Mouse (Mus musculus) liver, adult 2 months (tissue): ENCODE results near the gene Ect2l. TPM values are rescaled to one million over a fixed set of nuclear protein-coding genes. Genes with fewer than 3 reads are reported as not detected.

Experiments used
- DNase-seq: peaks from one replicate; pipeline ENCODE4 v3.0.0-alpha.2; 2011; ENCODE audit warnings: low read depth, low spot score; ENCODE audit errors: extremely low read depth
- H3K27ac ChIP-seq: fragments of 200-500 bp; replicated peaks from 2 replicates; pipeline ENCODE4 v1.5.1; 2012; ENCODE audit warnings: low read depth, mild to moderate bottlenecking, control low read depth, inconsistent platforms, low read length; ENCODE audit not compliant: insufficient read depth
- H3K27me3 ChIP-seq: fragments of 200-500 bp; 2 replicates; pipeline ENCODE4 v1.6.1; 2012; ENCODE audit warnings: mild to moderate bottlenecking, moderate library complexity, low read length, inconsistent platforms; ENCODE audit not compliant: control insufficient read depth, insufficient read depth
- H3K36me3 ChIP-seq: fragments of 200-500 bp; 2 replicates; pipeline ENCODE4 v1.6.1; 2012; ENCODE audit warnings: low read length, inconsistent platforms; ENCODE audit not compliant: control insufficient read depth, insufficient read depth
- H3K4me1 ChIP-seq: fragments of 200-500 bp; 2 replicates; pipeline ENCODE4 v1.6.1; 2011; ENCODE audit warnings: low read length; ENCODE audit not compliant: control insufficient read depth, insufficient read depth
- H3K4me3 ChIP-seq: fragments of 200-500 bp; 2 replicates; pipeline ENCODE4 v1.5.1; 2011; ENCODE audit warnings: low read depth, mild to moderate bottlenecking, control low read depth, low read length, moderate library complexity; ENCODE audit not compliant: insufficient read depth
- H3K79me2 ChIP-seq: fragments of 200-500 bp; 2 replicates; pipeline ENCODE4 v1.6.1; 2012; ENCODE audit warnings: inconsistent platforms, mild to moderate bottlenecking, low read length, moderate library complexity; ENCODE audit not compliant: control insufficient read depth, insufficient read depth
- H3K9ac ChIP-seq: fragments of 200-500 bp; 2 replicates; pipeline ENCODE4 v1.6.1; 2012; ENCODE audit warnings: low read depth, mild to moderate bottlenecking, control low read depth, inconsistent platforms, low read length
- CTCF ChIP-seq: fragments of 200-500 bp; IDR thresholded peaks from 2 replicates; pipeline ENCODE4 v1.5.1; 2011; ENCODE audit warnings: low read depth, low read length, control low read depth
- POLR2A ChIP-seq: fragments of 200-500 bp; IDR thresholded peaks from 2 replicates; pipeline ENCODE4 v1.6.1; 2011; ENCODE audit warnings: low read length, control low read depth; ENCODE audit not compliant: insufficient read depth; ENCODE audit errors: extremely low read depth
- WGBS: fragments of 180-500 bp; shearing (Covaris S2); methylation state at CpG from one replicate; pipeline ENCODE4 v1.1.7; 2018; 5-methylcytosine and 5-hydroxymethylcytosine counted together
- polyA plus RNA-seq: library from polyadenylated mRNA; depleted of rRNA; stranded (reverse); fragments of >200 nt; gene quantifications from 2 replicates; pipeline ENCODE4 v1.2.3, GENCODE M21; 2012
- total RNA-seq: library from RNA; depleted of rRNA; stranded (reverse); fragments of >200 nt; gene quantifications from 2 replicates; pipeline ENCODE4 v1.2.3, GENCODE M21; 2014

The Ect2l gene
- total and polyA plus RNA-seq, 2 experiments, result not detected

DNA sequence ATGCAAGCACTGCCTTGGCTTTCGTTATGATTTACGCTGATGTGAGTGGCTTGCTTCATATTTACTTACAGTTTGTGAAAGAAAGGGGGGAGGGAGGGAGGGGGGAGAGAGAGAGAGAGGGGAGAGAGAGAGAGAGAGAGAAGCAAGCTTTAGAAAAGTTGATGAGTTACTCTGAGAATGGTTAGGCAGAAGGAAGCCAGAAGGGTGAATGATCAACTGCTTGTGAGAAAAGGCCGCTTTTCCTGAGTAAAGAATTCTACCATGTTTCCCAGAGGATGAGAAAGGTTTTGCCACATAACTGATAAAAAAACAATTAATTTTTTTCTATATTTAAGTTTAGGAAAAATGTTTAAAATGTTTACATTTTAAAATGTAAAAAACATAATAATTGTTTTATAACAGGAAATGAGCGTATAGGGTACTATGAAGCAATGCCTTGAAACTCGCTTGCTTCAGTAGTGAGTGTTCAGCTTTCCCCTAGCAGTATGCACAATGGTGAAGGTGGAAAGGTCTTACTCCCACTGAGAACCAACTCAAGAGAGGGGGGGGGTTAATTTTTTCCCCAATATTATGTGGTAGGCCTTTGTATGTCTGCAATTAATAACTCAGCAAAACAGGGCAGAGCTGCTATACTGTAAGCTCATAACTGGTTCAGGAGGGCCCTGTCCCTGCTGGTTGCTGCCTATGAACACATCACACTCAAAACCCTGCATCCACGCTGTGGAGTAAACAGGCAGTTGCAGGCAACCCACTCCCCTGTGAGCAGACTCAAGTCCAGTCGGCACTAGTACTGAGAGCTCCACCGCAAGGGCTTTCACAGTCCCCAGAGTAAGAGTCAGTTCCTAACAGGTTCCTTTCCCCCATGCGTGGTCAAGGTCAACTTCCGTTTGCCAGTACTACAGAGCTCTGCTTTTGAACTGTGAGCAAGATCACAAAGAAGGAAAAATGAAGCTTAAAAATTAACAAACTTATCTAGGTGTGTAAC, 78.7 kb downstream of the Ect2l start:
- no peak for DNase-seq
- TF ChIP-seq POLR2A (no peak), CTCF (no peak)
- Histone ChIP-seq H3K4me3 (no peak overlapping the region), H3K27me3 (no peaks in the 10 kb centered on the region), H3K4me1 (no peaks in the 10 kb centered on the region; the same call in 1 of the 2 replicates), H3K36me3 (no peaks in the 10 kb centered on the region; the same call in 1 of the 2 replicates), H3K79me2 (no peaks in the 10 kb centered on the region), H3K27ac (no peak overlapping the region), H3K9ac (no peak overlapping the region)
- WGBS, result 54% methylated on average over 10 of the region's 10 CpGs

DNA sequence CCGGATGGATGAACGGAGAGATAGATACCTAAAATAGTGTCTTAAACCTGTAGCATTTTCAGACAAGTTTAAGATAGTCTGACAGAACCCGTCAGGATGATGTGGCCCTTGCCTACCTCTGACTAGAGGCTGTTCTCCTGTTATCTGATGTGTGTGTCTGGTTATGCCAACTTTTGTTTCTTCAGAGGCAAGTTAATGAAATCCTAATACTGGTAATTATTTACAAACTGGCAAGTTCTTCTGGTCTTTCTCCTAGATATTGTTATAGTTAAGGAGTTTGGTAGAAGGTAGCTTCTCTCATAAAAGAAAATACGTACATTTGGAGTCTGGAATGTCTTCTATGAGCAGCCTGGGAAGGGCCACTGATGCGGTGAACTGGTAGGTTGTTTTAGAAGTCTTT, 80.4 kb downstream of the Ect2l start:
- TF ChIP-seq POLR2A (no peak), CTCF (no peak)
- Histone ChIP-seq H3K4me1 (no peaks in the 10 kb centered on the region; the same call in 1 of the 2 replicates), H3K27me3 (no peaks in the 10 kb centered on the region), H3K9ac (no peak overlapping the region), H3K27ac (no peak overlapping the region), H3K36me3 (peaks cover 7% of the 10 kb centered on the region), H3K4me3 (no peak overlapping the region), H3K79me2 (no peaks in the 10 kb centered on the region)
- peak; percentile 9 for DNase-seq
- WGBS, result 96% methylated on average over 5 of the region's 5 CpGs

GRCm38 (mm10) chr10:18118336-18118735, 92.4 kb downstream of the Ect2l start:
- no peak for DNase-seq
- Histone ChIP-seq H3K4me1 (no peaks in the 10 kb centered on the region), H3K79me2 (no peaks in the 10 kb centered on the region), H3K4me3 (no peak overlapping the region), H3K9ac (no peak overlapping the region), H3K27me3 (no peaks in the 10 kb centered on the region), H3K36me3 (peaks cover 52% of the 10 kb centered on the region), H3K27ac (no peak overlapping the region)
- 92% methylated on average over 8 of the region's 8 CpGs for WGBS
- no peak for TF ChIP-seq CTCF
- no peak for TF ChIP-seq POLR2A

- TF ChIP-seq CTCF (no peak), POLR2A (no peak)
- H3K4me1 ChIP-seq, result no peaks in the 10 kb centered on the region
- H3K27me3 ChIP-seq, result no peaks in the 10 kb centered on the region
- no peak overlapping the region for H3K9ac ChIP-seq
- no peaks in the 10 kb centered on the region for H3K79me2 ChIP-seq
- H3K4me3 ChIP-seq, result no peak overlapping the region
- DNase-seq, result no peak
- no peak overlapping the region for H3K27ac ChIP-seq
- peaks cover 24% of the 10 kb centered on the region for H3K36me3 ChIP-seq
- WGBS, result 95% methylated on average over 10 of the region's 10 CpGs
Measured at GRCm38 (mm10) chr10:18113473-18114093, 97.1 kb downstream of the Ect2l start.

DNA sequence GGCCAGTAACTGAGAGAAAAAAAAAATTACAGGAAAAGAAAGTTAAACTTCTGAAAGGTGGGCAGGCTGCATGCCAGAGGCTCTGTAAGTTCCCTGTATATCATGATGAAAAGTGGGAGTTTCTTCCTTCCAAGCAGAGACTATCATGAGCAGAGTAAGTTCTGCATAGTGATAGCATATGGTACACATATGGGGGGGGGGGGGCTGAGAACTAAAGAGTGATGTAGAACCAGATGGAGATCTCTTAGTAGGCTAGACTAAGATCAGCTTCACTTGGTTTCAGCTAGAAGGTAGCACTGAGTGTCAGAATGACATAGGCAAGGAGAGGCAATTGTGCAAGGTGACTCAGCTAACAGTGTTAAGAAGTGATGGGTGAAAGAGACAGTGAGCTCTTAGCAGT, 99.8 kb downstream of the Ect2l start:
- Histone ChIP-seq H3K4me3 (no peak overlapping the region), H3K79me2 (no peaks in the 10 kb centered on the region), H3K27me3 (no peaks in the 10 kb centered on the region), H3K36me3 (peaks cover 12% of the 10 kb centered on the region), H3K27ac (no peak overlapping the region), H3K4me1 (no peaks in the 10 kb centered on the region), H3K9ac (no peak overlapping the region)
- TF ChIP-seq CTCF (no peak), POLR2A (no peak)
- no peak for DNase-seq
